Mouse (Mus musculus): Measurements from ENCODE around the gene Fiz1. TPM values are rescaled to one million over a fixed set of nuclear protein-coding genes. Genes with fewer than 3 reads are reported as not detected.

The Fiz1 gene
- 15.5 and 16.1 TPM in 2 replicates for polyA plus RNA-seq (2015; fragmentation: Nextera tagmentation; extraction: Ambion mirVana)

GRCm38 (mm10) chr7:5014251-5015117, at the start of gene Fiz1, which contains the start of gene Zfp524:
Gene Fiz1, minus strand, starts transcription at chr7:5014697.
Gene Zfp524, plus strand, starts transcription at chr7:5014415.
- Histone ChIP-seq H3K4me3 (ENCODE audit: low read depth, low read length) (peak within 1 kb of the TSS; percentile 60), H3K27me3 (replicated peaks; ENCODE audit: control insufficient read depth, insufficient read depth, low read length) (no peaks in the 10 kb centered on the region), H3K4me1 (replicated peaks; ENCODE audit: control insufficient read depth, insufficient read depth, low read length) (peaks cover 3% of the 10 kb centered on the region; the same call in 1 of the 2 replicates), H3K36me3 (ENCODE audit: control insufficient read depth, insufficient read depth) (peaks cover 44% of the 10 kb centered on the region), H3K9ac (ENCODE audit: low read depth, low read length) (peak within 1 kb of the TSS; percentile 83), H3K27ac (ENCODE audit: low read depth, low read length) (peak within 1 kb of the TSS; percentile 100), H3K9me3 (ENCODE audit: control insufficient read depth) (no peaks in the 10 kb centered on the region), H3K4me2 (replicated peaks; ENCODE audit: low read depth) (peak within 1 kb of the TSS; percentile 82)
- TF ChIP-seq CTCF (IDR thresholded peaks at IDR 0.05; ENCODE audit: low read depth): no peak
- under 1% methylated on average over 42 of the region's 42 CpGs for WGBS
- peak; percentile 83 for ATAC-seq

GRCm38 (mm10) chr7:5062360-5063001, 48.0 kb upstream of the Fiz1 start:
- peaks cover 8% of the 10 kb centered on the region; the same call in 1 of the 2 replicates for H3K4me1 ChIP-seq (replicated peaks; ENCODE audit: control insufficient read depth, insufficient read depth, low read length)
- H3K27ac ChIP-seq (ENCODE audit: low read depth, low read length): peak overlapping the region; percentile 99
- peaks cover 13% of the 10 kb centered on the region for H3K36me3 ChIP-seq (ENCODE audit: control insufficient read depth, insufficient read depth)
- TF ChIP-seq CTCF (IDR thresholded peaks at IDR 0.05; ENCODE audit: low read depth): no peak
- under 1% methylated on average over 50 of the region's 51 CpGs for WGBS
- peak; percentile 65 for ATAC-seq
- no peaks in the 10 kb centered on the region for H3K9me3 ChIP-seq (ENCODE audit: control insufficient read depth)
- peak overlapping the region; percentile 92 for H3K9ac ChIP-seq (ENCODE audit: low read depth, low read length)
- H3K27me3 ChIP-seq (replicated peaks; ENCODE audit: control insufficient read depth, insufficient read depth, low read length): peaks cover 5% of the 10 kb centered on the region
- peak overlapping the region; percentile 71 for H3K4me3 ChIP-seq (ENCODE audit: low read depth, low read length)
- H3K4me2 ChIP-seq (replicated peaks; ENCODE audit: low read depth): peak overlapping the region; percentile 99

GRCm38 (mm10) chr7:5061774-5062359, 47.4 kb upstream of the Fiz1 start, which contains the start of gene U2af2:
Gene U2af2, plus strand, starts transcription at chr7:5062143.
- Histone ChIP-seq H3K4me2 (replicated peaks; ENCODE audit: low read depth) (peak within 1 kb of the TSS; percentile 99), H3K27me3 (replicated peaks; ENCODE audit: control insufficient read depth, insufficient read depth, low read length) (peaks cover 11% of the 10 kb centered on the region), H3K27ac (ENCODE audit: low read depth, low read length) (peak within 1 kb of the TSS; percentile 99), H3K4me1 (replicated peaks; ENCODE audit: control insufficient read depth, insufficient read depth, low read length) (peaks cover 8% of the 10 kb centered on the region; the same call in 1 of the 2 replicates), H3K4me3 (ENCODE audit: low read depth, low read length) (peak within 1 kb of the TSS; percentile 71), H3K9me3 (ENCODE audit: control insufficient read depth) (no peaks in the 10 kb centered on the region), H3K36me3 (ENCODE audit: control insufficient read depth, insufficient read depth) (peaks cover 7% of the 10 kb centered on the region), H3K9ac (ENCODE audit: low read depth, low read length) (peak within 1 kb of the TSS; percentile 92)
- WGBS: under 1% methylated on average over 49 of the region's 65 CpGs
- TF ChIP-seq CTCF (IDR thresholded peaks at IDR 0.05; ENCODE audit: low read depth): no peak
- ATAC-seq: peak; percentile 85

GRCm38 (mm10) chr7:5060944-5061773, 46.7 kb upstream of the Fiz1 start:
- Histone ChIP-seq H3K4me1 (replicated peaks; ENCODE audit: control insufficient read depth, insufficient read depth, low read length) (peaks cover 6% of the 10 kb centered on the region; the same call in 1 of the 2 replicates), H3K27me3 (replicated peaks; ENCODE audit: control insufficient read depth, insufficient read depth, low read length) (peaks cover 18% of the 10 kb centered on the region), H3K9ac (ENCODE audit: low read depth, low read length) (peak overlapping the region; percentile 92), H3K27ac (ENCODE audit: low read depth, low read length) (peak overlapping the region; percentile 99), H3K4me2 (replicated peaks; ENCODE audit: low read depth) (peak overlapping the region; percentile 99), H3K9me3 (ENCODE audit: control insufficient read depth) (no peaks in the 10 kb centered on the region), H3K4me3 (ENCODE audit: low read depth, low read length) (peak overlapping the region; percentile 71), H3K36me3 (ENCODE audit: control insufficient read depth, insufficient read depth) (no peaks in the 10 kb centered on the region; the same call in 1 of the 2 replicates)
- TF ChIP-seq CTCF (IDR thresholded peaks at IDR 0.05; ENCODE audit: low read depth): peak; percentile 85
- peak; percentile 90 for ATAC-seq
- WGBS: 0% methylated on average over 60 of the region's 60 CpGs

DNA sequence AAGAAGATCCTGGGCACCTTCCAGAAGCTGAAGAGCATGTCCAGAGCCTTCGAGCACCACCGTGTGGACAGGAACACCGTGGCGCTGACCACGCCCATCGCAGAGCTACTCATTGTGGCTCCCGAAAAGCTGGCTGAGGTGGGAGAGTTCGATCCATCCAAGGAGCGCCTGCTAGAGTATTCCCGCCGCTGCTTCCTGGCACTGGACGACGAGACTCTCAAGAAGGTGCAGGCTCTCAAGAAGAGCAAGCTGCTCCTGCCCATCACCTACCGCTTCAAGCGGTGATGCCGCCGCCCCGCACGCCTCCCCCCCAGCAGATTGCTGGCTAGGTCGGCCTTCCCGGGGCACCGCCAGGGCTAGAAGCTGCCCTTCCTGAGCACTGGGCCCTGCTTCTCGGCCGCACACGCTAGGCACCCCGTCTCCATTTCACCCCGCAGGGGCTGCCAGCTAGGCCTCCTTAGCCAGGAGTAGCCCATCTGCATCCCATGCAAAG, 45.8 kb upstream of the Fiz1 start:
- H3K9me3 ChIP-seq (ENCODE audit: control insufficient read depth): no peaks in the 10 kb centered on the region
- WGBS: 2% methylated on average over 27 of the region's 27 CpGs
- no peak for ATAC-seq
- no peaks in the 10 kb centered on the region for H3K36me3 ChIP-seq (ENCODE audit: control insufficient read depth, insufficient read depth)
- peak overlapping the region; percentile 99 for H3K4me2 ChIP-seq (replicated peaks; ENCODE audit: low read depth)
- H3K27ac ChIP-seq (ENCODE audit: low read depth, low read length): peak overlapping the region; percentile 99
- no peaks in the 10 kb centered on the region for H3K4me1 ChIP-seq (replicated peaks; ENCODE audit: control insufficient read depth, insufficient read depth, low read length)
- H3K9ac ChIP-seq (ENCODE audit: low read depth, low read length): peak overlapping the region; percentile 92
- H3K4me3 ChIP-seq (ENCODE audit: low read depth, low read length): peak overlapping the region; percentile 71
- peaks cover 27% of the 10 kb centered on the region for H3K27me3 ChIP-seq (replicated peaks; ENCODE audit: control insufficient read depth, insufficient read depth, low read length)
- peak; percentile 86 for TF ChIP-seq CTCF (IDR thresholded peaks at IDR 0.05; ENCODE audit: low read depth)

Measured in intestine, postnatal 0 days (tissue).